Mouse (Mus musculus): ENCODE data around the gene Tas2r135.

DNA sequence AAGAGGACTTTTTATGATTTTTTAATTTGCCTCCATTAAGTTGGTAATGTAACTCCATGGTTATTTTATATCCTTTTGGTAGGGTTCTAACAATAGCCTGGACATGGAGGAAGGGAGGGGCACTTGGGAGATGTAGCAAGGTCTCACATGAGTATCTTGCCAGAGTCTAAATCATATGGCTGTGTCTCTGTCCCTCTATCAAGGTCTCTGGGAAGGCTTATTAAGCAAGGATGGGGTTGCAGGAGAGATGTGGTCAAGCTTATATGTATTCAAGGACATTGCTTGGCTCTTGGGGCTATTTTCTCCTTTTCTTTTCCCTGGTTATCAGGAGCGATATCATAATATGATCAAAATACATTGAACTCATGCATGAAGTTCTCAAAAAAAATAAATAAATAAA is 6.2 kb upstream of the Tas2r135 start:
- TF ChIP-seq CTCF (IDR thresholded peaks at IDR 0.05) (no peak), EP300 (IDR thresholded peaks at IDR 0.05) (no peak)

Measured in lung, postnatal 0 days (tissue).